Mouse (Mus musculus): ENCODE measurements around the gene Nup133.

Gene Nup133

DNA sequence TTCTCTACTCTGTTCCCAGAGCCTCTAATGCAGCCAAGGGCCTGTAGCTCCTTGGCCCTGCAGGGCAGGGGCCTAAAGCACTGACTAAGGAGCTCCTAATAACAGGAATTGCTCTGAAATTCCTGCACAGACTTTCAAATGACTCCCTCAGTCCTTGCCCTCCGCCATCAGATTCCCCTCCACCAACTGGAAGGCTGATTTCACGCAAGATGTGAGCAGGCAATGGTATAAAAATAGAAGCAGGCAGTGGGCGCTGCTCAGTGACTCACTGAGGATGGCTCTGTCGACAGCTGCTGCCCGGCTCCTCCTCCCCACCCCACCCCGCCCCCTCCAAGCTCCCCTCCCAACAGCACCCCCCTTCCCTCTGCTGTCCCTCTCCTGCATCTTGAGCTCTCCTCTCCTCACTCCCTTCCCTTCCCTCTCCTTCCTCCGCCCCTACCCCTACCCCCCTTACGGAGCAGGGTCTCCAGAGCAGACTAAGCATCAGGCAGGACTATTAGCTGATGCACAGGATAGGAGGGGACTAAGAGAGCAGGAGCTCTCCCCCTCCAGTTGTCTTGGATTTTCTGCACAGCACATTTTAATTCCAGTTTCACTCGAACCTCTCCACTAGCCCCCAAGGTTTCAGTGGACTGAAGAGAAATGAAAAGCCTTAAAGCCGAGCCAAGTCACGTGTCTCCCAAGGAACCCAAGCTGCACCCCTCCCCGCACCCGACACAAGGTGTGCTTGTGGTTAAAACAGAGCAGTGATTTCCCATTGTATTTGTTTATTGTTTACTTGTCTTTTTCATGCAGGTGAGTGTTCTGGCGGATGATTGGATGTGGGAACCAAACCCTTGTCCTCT lies 64.1 kb downstream of the Nup133 start:
- peak; percentile 91 for DNase-seq

GRCm38 (mm10) chr8:123883094-123883493 lies 66.0 kb downstream of the Nup133 start:
- DNase-seq, result no peak

DNA sequence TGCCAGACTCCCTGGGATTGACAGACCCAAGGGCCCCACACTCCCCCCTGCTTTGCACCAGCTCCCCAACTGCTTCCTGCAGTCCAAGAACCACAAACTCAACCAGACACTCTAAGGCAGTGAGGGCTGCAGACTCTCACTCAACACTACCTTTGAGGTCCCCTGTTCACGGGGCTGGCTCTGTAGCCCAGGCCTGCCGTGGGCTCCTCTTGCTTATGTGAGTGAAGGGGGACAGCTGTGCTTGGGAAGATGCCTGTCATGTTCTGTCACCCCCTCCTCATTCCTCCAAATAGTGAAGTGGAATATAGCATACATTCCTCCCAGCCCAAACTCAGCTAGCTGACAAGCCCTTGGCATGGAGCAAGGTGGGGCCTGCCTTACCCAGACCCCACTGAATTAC lies 66.7 kb downstream of the Nup133 start:
- DNase-seq, result no peak

DNA sequence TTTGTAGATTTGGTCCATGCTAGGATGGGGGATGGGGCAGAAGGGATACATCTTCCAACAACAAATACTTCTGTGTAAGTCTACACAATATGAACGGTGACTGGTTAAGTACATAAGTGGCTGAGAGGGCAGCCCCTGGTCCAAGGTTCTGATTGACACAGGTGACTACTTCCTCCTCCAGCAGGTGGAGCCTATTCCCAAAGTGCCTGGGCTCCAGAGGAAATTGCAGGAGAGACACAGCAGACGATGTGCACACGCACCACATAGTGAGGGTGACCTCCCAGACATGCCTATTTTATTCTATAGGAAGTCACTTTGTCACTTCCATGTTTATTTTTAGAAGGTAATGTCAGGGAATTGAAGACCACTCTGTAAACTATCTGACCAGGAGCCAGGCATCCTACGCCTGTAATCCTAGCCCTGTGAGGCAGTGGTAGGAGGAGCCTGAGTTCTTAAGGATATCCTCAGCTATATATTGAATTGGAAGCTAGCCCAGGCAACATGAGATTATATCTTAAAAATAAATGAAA lies 68.2 kb downstream of the Nup133 start:
- no peak for DNase-seq

- peak; percentile 83 for DNase-seq
Observed at GRCm38 (mm10) chr8:123880271-123880670, 68.8 kb downstream of the Nup133 start.

DNA sequence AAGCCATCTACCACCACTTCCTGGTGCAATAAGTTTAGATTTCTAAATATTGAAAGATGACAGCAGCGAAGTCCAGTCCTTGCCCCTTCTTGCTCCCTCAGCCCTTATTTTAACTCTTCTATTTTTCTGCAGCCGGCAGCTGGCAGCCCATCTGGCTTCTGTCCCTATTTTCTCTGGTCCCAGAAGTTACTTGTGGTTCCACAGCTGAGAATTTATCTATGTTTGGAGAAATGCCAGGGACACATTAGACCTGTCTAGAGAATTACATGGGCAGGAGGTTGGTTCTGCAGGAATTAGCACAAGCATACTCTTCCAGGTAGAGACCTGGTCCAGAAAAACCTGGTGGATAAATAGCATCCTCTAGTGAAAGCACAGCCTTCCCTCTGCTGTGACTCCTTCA lies 71.2 kb downstream of the Nup133 start:
- DNase-seq, result no peak

- peak; percentile 83 for DNase-seq
Observed at GRCm38 (mm10) chr8:123874324-123874723, 74.7 kb downstream of the Nup133 start.

DNA sequence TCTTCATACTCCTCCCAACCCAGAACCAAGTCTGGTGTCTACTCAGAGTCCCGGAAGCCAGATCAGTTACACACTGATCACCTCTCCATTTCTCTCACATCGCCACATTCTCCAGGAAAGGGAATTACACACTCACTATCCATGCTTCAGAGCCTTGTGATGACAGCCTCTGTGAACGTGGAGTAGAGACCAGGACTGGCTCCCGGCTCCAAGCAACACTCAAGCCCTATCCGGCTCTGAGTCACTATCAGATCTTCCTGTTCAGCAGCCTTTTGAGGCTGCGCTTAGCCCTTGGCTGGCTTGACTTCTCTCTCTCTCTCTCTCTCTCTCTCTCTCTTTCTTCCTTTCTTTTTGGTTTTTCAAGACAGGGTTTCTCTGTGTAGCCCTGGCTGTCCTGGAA lies 75.7 kb downstream of the Nup133 start:
- DNase-seq, result no peak

DNA sequence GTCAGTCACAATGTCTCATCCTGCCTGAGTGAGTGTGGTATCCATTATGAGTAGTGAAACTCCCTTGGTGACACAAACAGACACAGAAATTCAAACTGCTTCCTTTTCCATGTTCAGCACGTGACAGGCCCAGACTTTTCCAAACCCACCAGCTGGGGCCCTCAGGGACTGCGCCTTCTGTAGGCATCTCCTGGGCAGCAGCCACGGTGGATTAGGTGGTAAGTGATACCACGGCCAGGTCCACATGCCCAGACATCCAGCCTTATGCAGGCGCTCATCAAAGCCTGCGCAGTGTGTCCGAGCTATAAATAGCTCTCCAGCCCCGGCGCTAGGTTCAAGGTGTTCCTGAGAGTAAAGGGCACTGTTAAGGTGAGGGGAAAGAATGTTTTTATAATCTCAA lies 77.0 kb downstream of the Nup133 start:
- DNase-seq, result no peak

DNA sequence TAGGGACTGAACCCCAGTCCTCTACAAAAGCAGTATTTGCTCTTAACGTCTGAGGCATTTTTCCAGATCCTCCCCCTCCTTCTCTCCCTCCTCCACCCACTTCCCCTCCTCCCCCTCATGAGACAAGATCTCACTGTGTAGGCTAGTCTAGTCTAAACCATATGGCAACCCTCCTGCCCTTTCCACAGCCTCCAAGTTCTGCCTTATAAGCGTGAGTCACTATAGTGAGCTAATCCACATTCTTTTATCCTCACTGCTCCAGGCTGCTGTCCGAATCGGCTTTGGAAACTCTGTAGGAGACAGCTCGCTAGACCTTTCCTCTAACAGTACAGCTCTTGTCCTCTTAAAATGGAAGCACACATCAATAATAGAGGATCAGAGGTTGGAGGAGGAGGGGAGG lies 82.1 kb downstream of the Nup133 start:
- no peak for DNase-seq

- DNase-seq, result no peak
Observed at GRCm38 (mm10) chr8:123865786-123866185, 83.3 kb downstream of the Nup133 start.

- DNase-seq, result no peak
Observed at GRCm38 (mm10) chr8:123860386-123860785, 88.7 kb downstream of the Nup133 start.

DNA sequence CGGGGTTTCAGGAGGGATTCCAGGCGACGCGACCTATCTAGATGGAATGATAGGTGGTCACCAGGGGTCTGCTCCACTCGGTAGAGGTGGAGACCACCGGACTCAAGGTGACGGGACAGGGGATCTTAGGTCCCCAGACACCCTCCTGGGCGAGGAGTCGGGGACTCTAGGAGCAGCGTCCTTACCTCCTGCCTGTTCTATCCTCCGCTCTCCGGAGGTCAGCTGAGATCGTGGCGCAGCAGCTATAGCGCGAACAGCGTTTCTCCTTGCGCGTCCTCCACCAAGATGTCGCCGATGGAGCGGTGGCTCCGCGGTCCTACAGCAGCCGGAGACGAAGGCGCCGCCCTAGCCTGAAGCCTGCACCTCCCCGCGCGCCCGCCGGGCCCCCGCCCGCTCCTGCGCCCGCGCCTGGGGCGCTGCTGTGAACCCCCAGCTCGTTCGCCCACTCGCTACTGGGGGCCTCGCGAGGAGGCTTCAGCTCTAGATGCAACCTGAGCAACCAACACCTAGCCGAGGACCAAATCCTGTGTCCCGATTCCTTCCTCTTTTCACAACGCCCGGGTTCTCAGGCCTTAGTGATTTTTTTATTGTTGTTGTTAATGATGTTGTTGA lies 89.3 kb downstream of the Nup133 start, which contains the start of gene Ccsap:
Ccsap (minus strand) TSS at position 562 of the 612 bp plus-strand sequence.
- peak; percentile 79 for DNase-seq

DNA sequence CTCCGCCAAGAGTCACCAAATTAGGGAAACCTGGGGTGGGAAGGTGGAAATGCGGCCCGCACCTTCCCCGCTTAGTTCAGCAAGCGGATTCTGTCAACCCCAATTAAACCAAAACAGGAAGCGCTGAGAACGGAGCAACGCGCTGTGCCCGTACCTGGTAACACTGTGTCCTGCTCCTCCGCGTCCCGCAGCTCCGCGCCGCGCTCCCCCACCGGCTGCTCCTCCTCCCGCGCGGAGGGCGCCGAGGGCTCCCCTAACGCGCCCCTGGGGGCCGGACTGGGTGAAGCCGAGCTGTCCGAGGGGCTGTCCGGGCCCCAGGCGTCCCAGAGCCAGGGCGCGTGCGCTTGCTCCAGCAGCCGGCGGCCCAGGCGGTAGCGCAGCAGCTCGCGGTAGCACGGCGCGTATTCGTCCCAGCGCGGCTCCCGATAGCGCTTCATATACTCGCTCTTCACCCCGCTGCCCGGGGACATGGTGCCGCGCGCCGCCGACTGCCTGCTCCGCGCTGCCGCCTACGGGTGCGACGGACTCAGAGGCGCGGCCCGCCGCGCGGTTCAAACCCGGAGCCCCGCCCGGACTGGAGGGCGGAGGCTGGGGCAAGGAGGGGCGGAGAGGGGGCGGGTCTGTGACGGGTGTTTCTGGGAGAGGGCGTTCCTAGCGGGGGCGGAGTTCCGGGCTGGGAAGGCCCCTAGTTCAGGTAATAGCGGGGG lies 90.0 kb downstream of the Nup133 start:
- peak; percentile 95 for DNase-seq

DNA sequence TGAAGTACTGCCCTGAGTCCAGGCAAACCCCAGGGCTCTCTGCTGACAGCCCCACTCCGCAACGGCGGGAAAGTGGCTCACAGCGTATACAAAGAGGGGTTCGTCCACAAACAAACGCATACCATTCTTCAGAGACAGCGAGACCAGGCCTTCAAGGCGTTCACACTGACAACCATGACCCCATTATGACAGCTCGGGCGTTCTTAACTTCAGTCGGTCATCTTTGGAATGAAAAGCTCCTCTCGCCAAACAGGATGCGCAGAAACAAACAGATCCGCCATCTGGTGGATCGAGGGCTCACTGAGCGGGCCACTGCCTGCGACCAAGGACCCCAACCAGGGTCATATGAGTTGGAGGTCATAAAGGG lies 90.5 kb downstream of the Nup133 start:
- no peak for DNase-seq

DNA sequence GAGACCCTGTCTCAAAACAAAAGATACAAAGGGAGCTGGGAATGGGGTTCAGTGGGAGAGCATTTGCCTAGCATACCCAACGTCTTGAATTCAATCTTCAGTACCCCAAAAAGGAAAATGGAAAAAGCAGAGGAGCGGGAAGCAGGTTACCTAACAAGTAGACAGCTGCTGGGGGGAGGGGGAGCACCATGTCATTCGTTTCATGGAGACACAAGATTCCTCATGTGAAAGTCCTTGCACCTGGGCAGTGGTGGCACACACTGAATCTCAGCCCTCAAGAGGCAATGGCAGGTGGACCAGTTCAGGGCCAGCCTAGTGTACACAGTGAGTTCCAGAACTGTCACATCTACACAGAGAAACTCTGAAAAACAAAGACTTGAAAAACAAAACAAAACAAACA lies 91.7 kb downstream of the Nup133 start:
- DNase-seq, result no peak

- no peak for DNase-seq
Observed at GRCm38 (mm10) chr8:123854733-123855475, 94.2 kb downstream of the Nup133 start.

- no peak for DNase-seq
Observed at GRCm38 (mm10) chr8:123854252-123854651, 94.8 kb downstream of the Nup133 start.

DNA sequence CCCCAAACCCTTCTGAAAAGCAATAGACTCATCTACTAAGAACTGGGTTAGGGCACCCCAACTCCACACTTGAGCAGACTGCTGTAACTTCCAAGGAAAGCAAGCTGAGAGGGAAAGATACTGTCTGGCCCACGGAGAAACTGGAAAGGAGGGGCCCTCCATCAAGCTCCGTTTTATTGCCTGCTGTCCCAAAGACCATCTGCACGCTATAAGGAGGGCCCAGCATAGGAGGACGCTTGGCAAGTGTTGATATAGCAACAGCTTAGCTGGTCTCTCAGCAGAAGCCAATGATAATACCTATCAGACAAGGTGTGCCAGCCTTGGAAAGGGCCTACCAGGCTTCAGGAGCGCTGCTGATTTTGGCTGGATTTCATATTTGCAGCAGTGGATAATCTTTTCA lies 97.5 kb downstream of the Nup133 start:
- DNase-seq, result no peak

DNA sequence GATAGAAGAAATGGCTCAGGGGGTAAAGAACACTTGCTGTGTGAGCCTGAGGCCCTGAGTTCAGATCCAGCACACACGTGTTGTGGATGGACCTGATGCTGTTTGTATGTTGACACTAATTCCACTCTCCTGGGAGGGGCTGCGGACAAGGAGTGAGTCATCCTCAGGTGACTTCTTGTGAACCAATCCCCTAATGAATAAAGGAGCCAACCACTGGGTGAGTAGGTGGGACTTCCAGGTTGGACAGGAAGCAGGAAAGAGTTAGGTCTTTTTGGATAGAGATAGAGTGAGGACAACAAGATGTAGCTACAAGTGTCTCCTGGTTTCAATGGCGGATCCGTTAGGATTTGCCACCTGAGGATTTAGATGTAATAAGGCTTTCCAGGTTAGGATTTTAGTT lies 99.7 kb downstream of the Nup133 start:
- DNase-seq, result no peak

DNA sequence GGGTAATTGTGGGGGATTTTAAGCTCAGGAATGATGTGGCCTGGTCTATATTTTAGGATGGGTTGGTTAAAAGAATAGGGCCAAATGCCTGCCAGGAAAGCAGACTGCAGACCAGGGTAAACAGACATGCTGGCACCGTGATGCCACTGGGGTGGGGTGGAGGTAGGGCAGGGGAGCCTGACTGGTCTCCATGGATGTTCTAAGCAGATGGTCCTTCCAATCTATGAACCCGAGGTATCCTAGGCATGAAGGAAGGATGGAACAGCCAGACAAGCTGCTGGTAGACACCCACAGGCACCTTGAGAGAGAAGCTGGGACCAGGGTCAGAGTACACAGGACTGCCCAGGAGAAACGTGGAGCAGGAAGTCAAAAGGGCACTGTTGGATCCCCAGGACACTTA lies 101.5 kb downstream of the Nup133 start:
- no peak for DNase-seq
